Mouse (Mus musculus) CH12.LX (cell line): ENCODE results near the gene Dgka. TPM values are rescaled to one million over a fixed set of nuclear protein-coding genes. Genes with fewer than 3 reads are reported as not detected.
A peak's percentile ranks its signal among the peaks of the same experiment; 100 is the strongest.

Source experiments
- DNase-seq: peaks from one replicate; pipeline ENCODE4 v3.0.0-alpha.2; 2013; ENCODE audit errors: extremely low read depth
- H3K27ac ChIP-seq: 2 replicates; pipeline ENCODE4 v1.5.1; 2012; ENCODE audit warnings: low read depth, mild to moderate bottlenecking, control low read depth, moderate library complexity; ENCODE audit not compliant: insufficient read depth
- H3K27me3 ChIP-seq: replicated peaks from 2 replicates; pipeline ENCODE3; 2012; ENCODE audit warnings: inconsistent platforms
- H3K36me3 ChIP-seq, 2 experiments: replicated peaks in 1 of 2; 2 replicates each; pipeline versions ENCODE3 to v1.6.1; 2012; ENCODE audit warnings: inconsistent platforms in 1 of 2, low read length in 1 of 2, mild to moderate bottlenecking in 1 of 2, mixed read lengths in 1 of 2, moderate library complexity in 1 of 2; ENCODE audit not compliant: control insufficient read depth in 1 of 2, insufficient read depth in 1 of 2
- H3K4me1 ChIP-seq, 2 experiments: 2 replicates each; pipeline ENCODE4 v1.6.1; 2012; ENCODE audit warnings: inconsistent platforms in 1 of 2, moderate library complexity in 1 of 2; ENCODE audit not compliant: insufficient read depth in 2 of 2, control insufficient read depth in 1 of 2
- H3K4me2 ChIP-seq: 2 replicates; pipeline ENCODE4 v1.6.1; 2012; ENCODE audit warnings: low read depth, mild to moderate bottlenecking, control low read depth; ENCODE audit not compliant: poor library complexity, insufficient read depth, severe bottlenecking
- H3K4me3 ChIP-seq, 3 experiments: fragments of 150-350 bp in 1 of 3; sonication (generic) in 1 of 3; replicated peaks in 1 of 3; 2 replicates each; pipeline versions ENCODE3 to v1.5.1; 2011 to 2012; ENCODE audit warnings: low read depth in 2 of 3, low read length in 2 of 3, mild to moderate bottlenecking in 2 of 3, moderate library complexity in 2 of 3, control low read depth in 1 of 3, improper control_type of control experiment in 1 of 3, inconsistent platforms in 1 of 3, mixed read lengths in 1 of 3; ENCODE audit not compliant: poor library complexity in 1 of 3
- H3K79me2 ChIP-seq: replicated peaks from 2 replicates; pipeline ENCODE4 v1.6.1; 2012; ENCODE audit warnings: mild to moderate bottlenecking, moderate library complexity; ENCODE audit not compliant: control insufficient read depth, poor library complexity, insufficient read depth, severe bottlenecking; ENCODE audit errors: extremely low read depth
- H3K9ac ChIP-seq: 2 replicates; pipeline ENCODE4 v1.6.1; 2012; ENCODE audit warnings: low read depth, mild to moderate bottlenecking, control low read depth, moderate library complexity; ENCODE audit not compliant: insufficient read depth
- H3K9me3 ChIP-seq: replicated peaks from 2 replicates; pipeline ENCODE3; 2012; ENCODE audit warnings: low read length, inconsistent platforms, mixed read lengths
- BHLHE40 ChIP-seq: IDR thresholded peaks from 2 replicates; pipeline ENCODE4 v1.6.1; 2011; ENCODE audit warnings: mild to moderate bottlenecking, low read depth, low read length, improper control_type of control experiment
- CHD1 ChIP-seq: IDR thresholded peaks from 2 replicates; pipeline ENCODE4 v1.6.1; 2012; ENCODE audit warnings: low read depth, low read length, improper control_type of control experiment, inconsistent platforms
- CHD2 ChIP-seq: IDR thresholded peaks from 2 replicates; pipeline ENCODE4 v1.6.1; 2011; ENCODE audit warnings: low read length, improper control_type of control experiment
- CTCF ChIP-seq, 2 experiments: IDR thresholded peaks in 1 of 2; conservative IDR thresholded peaks in 1 of 2; 2 replicates each; pipeline ENCODE4 v1.5.1; 2011 to 2012; ENCODE audit warnings: low read depth in 2 of 2, low read length in 2 of 2, improper control_type of control experiment in 1 of 2, inconsistent platforms in 1 of 2, mild to moderate bottlenecking in 1 of 2, moderate library complexity in 1 of 2
- E2F4 ChIP-seq: IDR thresholded peaks from 2 replicates; pipeline ENCODE4 v1.6.1; 2011; ENCODE audit warnings: low read depth, low read length, improper control_type of control experiment; ENCODE audit not compliant: insufficient replicate concordance
- ELF1 ChIP-seq: IDR thresholded peaks from 2 replicates; pipeline ENCODE4 v1.6.1; 2014; ENCODE audit warnings: low read depth, mild to moderate bottlenecking, inconsistent platforms, low read length, improper control_type of control experiment
- EP300 ChIP-seq: IDR thresholded peaks from 2 replicates; pipeline ENCODE4 v1.6.1; 2011; ENCODE audit warnings: low read length, improper control_type of control experiment
- ETS1 ChIP-seq: conservative IDR thresholded peaks from 2 replicates; pipeline ENCODE4 v1.6.1; 2012; ENCODE audit warnings: low read depth, mild to moderate bottlenecking, inconsistent platforms, low read length, improper control_type of control experiment, moderate library complexity
- GABPA ChIP-seq: IDR thresholded peaks from 2 replicates; pipeline ENCODE4 v1.6.1; 2012; ENCODE audit warnings: low read depth, low read length, improper control_type of control experiment, inconsistent platforms; ENCODE audit not compliant: insufficient replicate concordance
- HCFC1 ChIP-seq: IDR thresholded peaks from 2 replicates; pipeline ENCODE4 v1.6.1; 2012; ENCODE audit warnings: low read depth, mild to moderate bottlenecking, inconsistent platforms, low read length, improper control_type of control experiment
- IRF4 ChIP-seq: IDR thresholded peaks from 2 replicates; pipeline ENCODE4 v1.6.1; 2014; ENCODE audit warnings: low read depth, mild to moderate bottlenecking, inconsistent platforms, low read length, improper control_type of control experiment
- JUN ChIP-seq: IDR thresholded peaks from 2 replicates; pipeline ENCODE4 v1.6.1; 2011; ENCODE audit warnings: low read depth, mild to moderate bottlenecking, low read length, improper control_type of control experiment, moderate library complexity; ENCODE audit not compliant: insufficient read depth
- JUND ChIP-seq: conservative IDR thresholded peaks from 2 replicates; pipeline ENCODE4 v1.6.1; 2011; ENCODE audit warnings: low read depth, low read length, improper control_type of control experiment
- KAT2A ChIP-seq: IDR thresholded peaks from 2 replicates; pipeline ENCODE4 v1.6.1; 2012; ENCODE audit warnings: low read length, improper control_type of control experiment, inconsistent platforms; ENCODE audit not compliant: insufficient replicate concordance
- MAFK ChIP-seq: IDR thresholded peaks from 2 replicates; pipeline ENCODE4 v1.6.1; 2011; ENCODE audit warnings: low read length, improper control_type of control experiment; ENCODE audit not compliant: insufficient replicate concordance
- MAX ChIP-seq: IDR thresholded peaks from 2 replicates; pipeline ENCODE4 v1.6.1; 2011; ENCODE audit warnings: low read length, improper control_type of control experiment
- MAZ ChIP-seq: IDR thresholded peaks from 2 replicates; pipeline ENCODE4 v1.6.1; 2012; ENCODE audit warnings: low read depth, mild to moderate bottlenecking, inconsistent platforms, low read length, improper control_type of control experiment, moderate library complexity
- MEF2A ChIP-seq: IDR thresholded peaks from 2 replicates; pipeline ENCODE4 v1.6.1; 2014; ENCODE audit warnings: low read depth, mild to moderate bottlenecking, inconsistent platforms, low read length, improper control_type of control experiment, borderline replicate concordance
- MXI1 ChIP-seq: IDR thresholded peaks from 2 replicates; pipeline ENCODE4 v1.6.1; 2011; ENCODE audit warnings: mild to moderate bottlenecking, low read depth, low read length, improper control_type of control experiment
- MYC ChIP-seq: IDR thresholded peaks from 2 replicates; pipeline ENCODE4 v1.6.1; 2011; ENCODE audit warnings: low read depth, mild to moderate bottlenecking, improper control_type of control experiment, low read length
- NELFE ChIP-seq: IDR thresholded peaks from 2 replicates; pipeline ENCODE4 v1.6.1; 2011; ENCODE audit warnings: low read depth, low read length, improper control_type of control experiment
- NRF1 ChIP-seq: IDR thresholded peaks from 2 replicates; pipeline ENCODE4 v1.6.1; 2014; ENCODE audit warnings: low read depth, mild to moderate bottlenecking, inconsistent platforms, low read length, improper control_type of control experiment, moderate library complexity
- PAX5 ChIP-seq: IDR thresholded peaks from 2 replicates; pipeline ENCODE4 v1.6.1; 2012; ENCODE audit warnings: low read length, inconsistent platforms, mixed read lengths
- POLR2A ChIP-seq: IDR thresholded peaks from 2 replicates; pipeline ENCODE4 v1.6.1; 2011; ENCODE audit warnings: low read depth, mild to moderate bottlenecking, improper control_type of control experiment, low read length
- POLR2AphosphoS2 ChIP-seq: IDR thresholded peaks from 2 replicates; pipeline ENCODE4 v1.6.1; 2011; ENCODE audit warnings: low read depth, low read length, improper control_type of control experiment
- RAD21 ChIP-seq: IDR thresholded peaks from 2 replicates; pipeline ENCODE4 v1.6.1; 2011; ENCODE audit warnings: low read depth, mild to moderate bottlenecking, low read length, improper control_type of control experiment, moderate library complexity
- RCOR1 ChIP-seq: conservative IDR thresholded peaks from 2 replicates; pipeline ENCODE4 v1.6.1; 2012; ENCODE audit warnings: low read depth, mild to moderate bottlenecking, inconsistent platforms, low read length, improper control_type of control experiment
- SIN3A ChIP-seq: IDR thresholded peaks from 2 replicates; pipeline ENCODE4 v1.6.1; 2012; ENCODE audit warnings: low read length, improper control_type of control experiment, inconsistent platforms
- SMC3 ChIP-seq: IDR thresholded peaks from 2 replicates; pipeline ENCODE4 v1.6.1; 2011; ENCODE audit warnings: low read depth, low read length, improper control_type of control experiment
- TBP ChIP-seq: conservative IDR thresholded peaks from 2 replicates; pipeline ENCODE4 v1.6.1; 2011; ENCODE audit warnings: low read depth, low read length, improper control_type of control experiment
- TCF12 ChIP-seq: IDR thresholded peaks from 2 replicates; pipeline ENCODE4 v1.6.1; 2014; ENCODE audit warnings: low read depth, mild to moderate bottlenecking, inconsistent platforms, low read length, improper control_type of control experiment
- UBTF ChIP-seq: IDR thresholded peaks from 2 replicates; pipeline ENCODE4 v1.6.1; 2012; ENCODE audit warnings: low read depth, mild to moderate bottlenecking, inconsistent platforms, low read length, improper control_type of control experiment, moderate library complexity
- USF1 ChIP-seq: IDR thresholded peaks from 2 replicates; pipeline ENCODE4 v1.6.1; 2014; ENCODE audit warnings: low read depth, mild to moderate bottlenecking, inconsistent platforms, low read length, improper control_type of control experiment
- USF2 ChIP-seq: conservative IDR thresholded peaks from 2 replicates; pipeline ENCODE4 v1.6.1; 2011; ENCODE audit warnings: low read depth, low read length, improper control_type of control experiment
- ZC3H11A ChIP-seq: IDR thresholded peaks from 2 replicates; pipeline ENCODE4 v1.6.1; 2012; ENCODE audit warnings: low read depth, mild to moderate bottlenecking, inconsistent platforms, low read length, improper control_type of control experiment
- ZKSCAN1 ChIP-seq: IDR thresholded peaks from 2 replicates; pipeline ENCODE4 v1.6.1; 2012; ENCODE audit warnings: low read depth, inconsistent platforms, low read length, improper control_type of control experiment, borderline replicate concordance
- ZMIZ1 ChIP-seq: IDR thresholded peaks from 2 replicates; pipeline ENCODE4 v1.6.1; 2012; ENCODE audit warnings: low read depth, mild to moderate bottlenecking, inconsistent platforms, low read length, improper control_type of control experiment
- ZNF384 ChIP-seq: IDR thresholded peaks from 2 replicates; pipeline ENCODE4 v1.6.1; 2012; ENCODE audit warnings: low read depth, low read length, improper control_type of control experiment, inconsistent platforms
- dilution Hi-C: fragments of 300-500 bp; cut with MboI; formaldehyde crosslinking; loops from 2 replicates; pipeline ENCODE4 v1.14.3; 2020; ENCODE audit warnings: low sequenced_read_pairs; ENCODE audit not compliant: extremely low pct_unique_long_range_greater_than_20kb, extremely low pct_ligation_motif_present
- in situ Hi-C: fragments of 300-500 bp; cut with MboI; formaldehyde crosslinking; loops from 3 replicates; pipeline ENCODE4 v1.14.3; 2019; ENCODE audit warnings: low sequenced_read_pairs, low pct_ligation_motif_present, low pct_unique_long_range_greater_than_20kb, mixed read lengths
- polyA plus RNA-seq: library from polyadenylated mRNA; unstranded; fragments of >175 nt; gene quantifications from 2 replicates; pipeline ENCODE4 v1.2.1, GENCODE M21; 2012; ENCODE audit warnings: low read depth; ENCODE audit not compliant: insufficient read length
- total RNA-seq, 2 experiments: library from RNA; depleted of rRNA; stranded (reverse); fragments of 300-350 nt in 1 of 2; fragments of >200 nt in 1 of 2; gene quantifications; 2 replicates each; pipeline ENCODE4 v1.2.3; 2012 to 2014

Gene Dgka
- total and polyA plus RNA-seq, 3 experiments: 3.4 to 9.0 (median 6.6) TPM

DNA sequence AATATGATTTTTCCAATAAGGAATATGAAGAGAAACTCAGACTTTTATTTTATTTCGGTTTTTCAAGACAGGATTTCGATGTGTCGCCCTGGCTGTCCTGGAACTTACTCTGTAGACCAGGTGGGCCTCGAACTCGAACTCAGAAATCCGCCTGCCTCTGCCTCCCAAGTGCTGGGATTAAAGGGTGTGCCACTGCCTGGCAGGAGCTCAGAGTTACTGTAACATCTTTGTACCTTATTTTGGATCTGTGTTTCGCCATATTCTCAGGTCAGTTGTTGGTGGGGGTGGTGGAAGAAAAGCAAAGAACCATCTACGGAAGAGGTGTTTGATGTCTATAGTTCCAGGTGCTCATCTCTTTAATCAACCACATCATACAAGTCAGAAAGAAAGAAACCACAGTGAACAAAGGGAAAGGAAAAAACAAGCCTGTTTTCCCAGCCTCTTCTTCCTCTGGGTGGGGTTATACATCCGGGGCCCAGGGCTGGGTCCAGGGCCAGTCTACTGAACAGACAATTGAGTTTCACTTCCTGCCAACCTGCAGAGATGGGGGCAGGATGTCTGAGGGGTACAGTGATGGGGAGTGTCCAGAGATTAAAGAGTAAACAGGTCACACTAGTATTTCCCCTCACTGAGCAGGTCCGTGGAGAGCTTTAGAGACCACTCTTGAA is 1.4 kb upstream of the Dgka start:
- peak; percentile 61 for DNase-seq
- TF ChIP-seq ELF1 (peak; percentile 71), ZKSCAN1 (no peak), ZMIZ1 (no peak), MXI1 (no peak), CTCF (conservative IDR thresholded peaks at IDR 0.05 in 1 of 2, IDR thresholded peaks at IDR 0.05 in 1 of 2; ENCODE audit: low read depth in 2 of 2, low read length in 2 of 2) (no peak), USF2 (no peak), CHD2 (peak; percentile 47; the same call in 1 of the 2 replicates), BHLHE40 (no peak), TCF12 (peak; percentile 63), MEF2A (0 out of 2 replicates have a peak, but pooled peaks have one; percentile 24), IRF4 (peak; percentile 90), USF1 (no peak), NELFE (0 out of 2 replicates have a peak, but pooled peaks have one; percentile 14), ZC3H11A (no peak), GABPA (no peak), MYC (no peak), CHD1 (peak; percentile 49; the same call in 1 of the 2 replicates), POLR2A (peak; percentile 53; the same call in 1 of the 2 replicates), ETS1 (peak; percentile 29; the same call in 1 of the 2 replicates), RCOR1 (0 out of 2 replicates have a peak, but pooled peaks have one; percentile 34), POLR2AphosphoS2 (no peak), TBP (peak; percentile 76), E2F4 (no peak), ZNF384 (peak; percentile 40; the same call in 1 of the 2 replicates), SIN3A (peak; percentile 71), KAT2A (no peak), NRF1 (no peak), RAD21 (no peak), JUN (no peak), EP300 (peak; percentile 48; the same call in 1 of the 2 replicates), PAX5 (no peak), UBTF (no peak), JUND (no peak), MAX (no peak), MAFK (no peak), HCFC1 (peak; percentile 60), SMC3 (no peak), MAZ (peak; percentile 76)
- TF ChIP-seq, all 38 proteins: peak for 16
- peak overlapping the region; percentile 74 for H3K4me2 ChIP-seq
- H3K9me3 ChIP-seq: no peaks in the 10 kb centered on the region
- peaks cover 0 to 9% of the 10 kb centered on the region in 2 experiments for H3K36me3 ChIP-seq
- dilution Hi-C loops: no loop called here
- H3K4me1 ChIP-seq: peaks cover 8 to 42% of the 10 kb centered on the region in 2 experiments
- H3K27me3 ChIP-seq: peaks cover 3% of the 10 kb centered on the region
- in situ Hi-C loops: no loop called here
- peak overlapping the region; percentile 50 to 83 (median 59) for H3K4me3 ChIP-seq
- peak overlapping the region; percentile 92 for H3K27ac ChIP-seq
- H3K9ac ChIP-seq: peak overlapping the region; percentile 86; the same call in 1 of the 2 replicates
- H3K79me2 ChIP-seq: peaks cover 30% of the 10 kb centered on the region
